Mouse (Mus musculus) intestine, embryonic 15.5 days (tissue): Measurements from ENCODE around the gene Drp2. TPM values are rescaled to one million over a fixed set of nuclear protein-coding genes. Genes with fewer than 3 reads are reported as not detected.

Experiments
- ATAC-seq: fragments of 200-750 bp; cut with Nextera tagmentation; 2 replicates; pipeline ENCODE4 v1.8.0; 2017; ENCODE audit warnings: moderate TSS enrichment, moderate library complexity
- H3K27ac ChIP-seq: fragments of 300-500 bp; sonication (generic); 2 replicates; pipeline ENCODE4 v1.5.1; 2015; ENCODE audit warnings: mild to moderate bottlenecking, inconsistent platforms
- H3K27me3 ChIP-seq: fragments of 300-500 bp; sonication (generic); replicated peaks from 2 replicates; pipeline ENCODE4 v1.6.1; 2015; ENCODE audit warnings: inconsistent platforms
- H3K36me3 ChIP-seq: fragments of 300-500 bp; sonication (generic); 2 replicates; pipeline ENCODE4 v1.6.1; 2015; ENCODE audit warnings: inconsistent platforms
- H3K4me1 ChIP-seq: fragments of 300-500 bp; sonication (generic); replicated peaks from 2 replicates; pipeline ENCODE4 v1.6.1; 2015; ENCODE audit warnings: inconsistent platforms
- H3K4me2 ChIP-seq: fragments of 300-500 bp; sonication (generic); replicated peaks from 2 replicates; pipeline ENCODE4 v1.6.1; 2015; ENCODE audit warnings: mild to moderate bottlenecking, inconsistent platforms
- H3K4me3 ChIP-seq: fragments of 300-500 bp; sonication (generic); replicated peaks from 2 replicates; pipeline ENCODE4 v1.5.1; 2015; ENCODE audit warnings: inconsistent platforms
- H3K9ac ChIP-seq: fragments of 300-500 bp; sonication (generic); 2 replicates; pipeline ENCODE4 v1.6.1; 2015; ENCODE audit warnings: inconsistent platforms
- H3K9me3 ChIP-seq: fragments of 300-500 bp; sonication (generic); 2 replicates; pipeline ENCODE4 v1.6.1; 2016; ENCODE audit warnings: inconsistent platforms
- WGBS: fragments of 180-500 bp; shearing (Covaris S2); methylation state at CpG from one replicate; pipeline ENCODE4 v1.1.7; 2015; 5-methylcytosine and 5-hydroxymethylcytosine counted together
- polyA plus RNA-seq: library from polyadenylated mRNA; unstranded; fragments of >200 nt; fragmentation: Nextera tagmentation; extraction: Ambion mirVana; gene quantifications from 2 replicates; pipeline ENCODE4 v1.2.1, GENCODE M21; 2015

Gene Drp2
- polyA plus RNA-seq, 1 experiment from 2014 or later, result 1.0 TPM

GRCm38 (mm10) chrX:134424263-134424662 is 19.9 kb downstream of the Drp2 start:
- Histone ChIP-seq H3K4me3 (no peak overlapping the region), H3K36me3 (no peaks in the 10 kb centered on the region), H3K9me3 (no peaks in the 10 kb centered on the region), H3K27me3 (no peaks in the 10 kb centered on the region), H3K9ac (no peak overlapping the region), H3K27ac (no peak overlapping the region), H3K4me1 (no peaks in the 10 kb centered on the region), H3K4me2 (no peak overlapping the region)
- WGBS, result 90% methylated on average over 5 of the region's 5 CpGs
- no peak for ATAC-seq

GRCm38 (mm10) chrX:134425798-134426197 is 21.4 kb downstream of the Drp2 start:
- H3K9ac ChIP-seq, result no peak overlapping the region

DNA sequence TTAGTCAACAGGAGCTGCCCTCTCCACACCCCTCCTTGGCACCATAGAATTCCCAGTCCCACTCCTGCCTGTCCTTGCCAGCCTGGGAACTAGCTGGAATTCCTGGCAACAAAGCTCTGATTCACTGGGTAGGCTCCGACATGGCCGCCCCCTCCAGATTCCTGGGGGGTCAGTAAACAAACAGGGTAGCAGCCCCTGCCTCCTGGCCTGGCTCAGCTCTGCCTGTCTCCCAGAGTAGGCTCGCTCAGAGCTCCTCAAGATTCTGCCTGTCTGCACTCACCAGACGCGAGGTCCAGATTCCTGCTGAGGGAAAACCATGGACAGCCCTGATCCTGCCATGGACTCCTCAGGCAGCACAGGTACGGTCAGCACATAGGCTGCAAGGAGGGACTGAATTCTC is 22.5 kb downstream of the Drp2 start:
- H3K9me3 ChIP-seq, result no peaks in the 10 kb centered on the region

More at GRCm38 (mm10) chrX:134425798-134426197, 21.4 kb downstream of the Drp2 start:
- ATAC-seq, result no peak
- 81% methylated on average over 10 of the region's 10 CpGs for WGBS
- no peaks in the 10 kb centered on the region for H3K4me1 ChIP-seq
- no peak overlapping the region for H3K27ac ChIP-seq
- no peak overlapping the region for H3K4me3 ChIP-seq
- H3K36me3 ChIP-seq, result no peaks in the 10 kb centered on the region
- no peaks in the 10 kb centered on the region for H3K9me3 ChIP-seq
- H3K4me2 ChIP-seq, result no peak overlapping the region
- no peaks in the 10 kb centered on the region for H3K27me3 ChIP-seq

DNA sequence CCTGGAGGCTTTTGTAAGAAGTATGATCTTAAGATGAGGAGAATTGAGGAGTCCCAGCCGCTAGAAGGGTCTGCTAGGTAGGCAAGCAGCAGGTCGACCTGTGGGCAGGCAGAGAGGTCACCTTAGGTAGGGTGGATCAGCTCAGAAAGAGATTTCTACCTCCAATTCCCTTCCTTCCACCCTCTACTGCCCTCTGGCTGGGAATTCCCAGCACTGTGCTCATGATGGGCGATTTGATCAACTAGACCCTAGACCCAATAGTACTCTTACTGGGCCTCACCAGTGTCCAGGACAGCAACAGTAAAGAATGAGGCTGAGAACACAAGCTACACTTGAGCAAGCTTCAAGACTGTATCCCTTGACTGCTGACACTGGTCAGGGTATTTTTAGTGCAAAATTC is 23.0 kb downstream of the Drp2 start:
- H3K4me1 ChIP-seq, result no peaks in the 10 kb centered on the region
- no peak overlapping the region for H3K9ac ChIP-seq
- no peak for ATAC-seq
- H3K9me3 ChIP-seq, result no peaks in the 10 kb centered on the region
- H3K4me2 ChIP-seq, result no peak overlapping the region
- H3K4me3 ChIP-seq, result no peak overlapping the region
- 50% methylated on average over 3 of the region's 3 CpGs for WGBS
- H3K27me3 ChIP-seq, result no peaks in the 10 kb centered on the region
- H3K27ac ChIP-seq, result no peak overlapping the region
- no peaks in the 10 kb centered on the region for H3K36me3 ChIP-seq

More for the DNA sequence above, 22.5 kb downstream of the Drp2 start:
- no peaks in the 10 kb centered on the region for H3K27me3 ChIP-seq
- H3K4me2 ChIP-seq, result no peak overlapping the region
- H3K36me3 ChIP-seq, result no peaks in the 10 kb centered on the region
- no peak overlapping the region for H3K4me3 ChIP-seq
- H3K27ac ChIP-seq, result no peak overlapping the region
- H3K9ac ChIP-seq, result no peak overlapping the region
- ATAC-seq, result no peak
- 64% methylated on average over 6 of the region's 6 CpGs for WGBS
- no peaks in the 10 kb centered on the region for H3K4me1 ChIP-seq

DNA sequence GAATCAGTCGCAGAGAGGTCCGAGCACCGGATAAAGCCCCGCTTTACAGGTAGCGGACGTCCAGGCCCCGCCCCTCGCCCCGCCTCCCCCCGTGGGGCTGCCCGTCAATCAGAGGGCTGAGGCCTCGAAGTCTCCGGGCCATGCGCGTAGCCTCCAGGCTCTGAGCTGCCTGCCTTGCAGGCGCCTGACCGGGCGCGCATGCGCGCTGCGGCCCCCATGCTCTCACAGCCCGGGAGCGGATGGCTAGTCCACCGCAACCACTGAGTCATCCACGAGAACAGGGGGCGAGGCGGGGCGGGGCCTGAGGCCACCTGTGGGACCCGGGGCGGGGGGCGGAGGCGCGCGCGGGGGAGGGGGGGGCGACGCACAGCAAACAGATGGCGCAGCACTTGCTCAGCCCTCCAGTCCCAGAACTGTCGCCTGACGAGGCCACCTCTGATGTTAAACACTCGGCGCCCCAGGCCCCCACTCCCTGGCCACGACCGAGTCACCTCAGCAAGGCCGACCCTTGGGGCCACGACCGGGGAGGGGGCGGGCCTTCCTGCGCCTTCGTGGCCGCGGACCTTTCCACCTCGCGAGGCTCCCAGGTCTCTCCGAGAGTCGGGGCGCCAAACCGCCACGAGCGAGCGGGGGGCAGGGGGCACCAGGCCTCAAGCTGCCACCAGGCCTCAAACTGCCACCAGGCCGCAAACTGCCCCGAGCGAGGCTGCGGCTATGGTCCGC is 70.8 kb downstream of the Drp2 start:
- Histone ChIP-seq H3K4me3 (no peak overlapping the region), H3K27ac (no peak overlapping the region), H3K4me1 (no peaks in the 10 kb centered on the region), H3K9ac (no peak overlapping the region), H3K4me2 (no peak overlapping the region), H3K9me3 (no peaks in the 10 kb centered on the region), H3K27me3 (no peaks in the 10 kb centered on the region), H3K36me3 (no peaks in the 10 kb centered on the region)
- WGBS, result 68% methylated on average over 29 of the region's 67 CpGs
- no peak for ATAC-seq

GRCm38 (mm10) chrX:134476290-134476689 is 71.9 kb downstream of the Drp2 start, which contains the start of gene Taf7l:
Gene Taf7l (minus strand): TSS chrX:134476490.
- Histone ChIP-seq H3K27me3 (no peaks in the 10 kb centered on the region), H3K27ac (no peak within 1 kb of the TSS), H3K9ac (no peak within 1 kb of the TSS), H3K36me3 (no peaks in the 10 kb centered on the region), H3K4me1 (no peaks in the 10 kb centered on the region), H3K4me3 (no peak within 1 kb of the TSS), H3K4me2 (no peak within 1 kb of the TSS), H3K9me3 (no peaks in the 10 kb centered on the region)
- ATAC-seq, result no peak
- 88% methylated on average over 25 of the region's 25 CpGs for WGBS

GRCm38 (mm10) chrX:134481720-134482119 is 77.4 kb downstream of the Drp2 start:
- Histone ChIP-seq H3K4me3 (no peak overlapping the region), H3K36me3 (no peaks in the 10 kb centered on the region), H3K4me1 (no peaks in the 10 kb centered on the region), H3K27ac (no peak overlapping the region), H3K27me3 (no peaks in the 10 kb centered on the region), H3K9me3 (no peaks in the 10 kb centered on the region), H3K9ac (no peak overlapping the region), H3K4me2 (no peak overlapping the region)
- ATAC-seq, result no peak
- 45% methylated on average over 3 of the region's 3 CpGs for WGBS

DNA sequence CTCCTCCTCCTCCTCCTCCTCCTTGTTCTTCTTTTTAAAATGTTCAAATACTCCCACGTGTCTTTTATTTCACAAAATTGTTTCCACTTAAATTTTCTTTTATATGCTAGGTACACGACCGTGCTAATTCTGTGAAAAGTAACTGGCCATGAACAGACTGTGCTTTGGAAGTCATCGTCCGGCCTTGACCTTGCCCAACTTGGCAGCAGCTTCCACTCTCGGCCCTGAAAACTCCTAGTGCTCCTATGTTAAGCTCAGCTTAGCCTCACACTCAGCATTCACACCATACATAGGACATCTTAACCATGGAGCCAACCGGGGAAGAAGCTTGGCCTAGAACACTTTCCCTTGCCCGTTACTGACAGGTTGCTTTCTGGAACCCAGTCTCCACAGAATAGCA is 96.3 kb downstream of the Drp2 start:
- no peak overlapping the region for H3K27ac ChIP-seq
- no peak for ATAC-seq

More for the DNA sequence above, 96.3 kb downstream of the Drp2 start:
- 88% methylated on average over 8 of the region's 8 CpGs for WGBS
- Histone ChIP-seq H3K9ac (no peak overlapping the region), H3K36me3 (no peaks in the 10 kb centered on the region), H3K4me1 (no peaks in the 10 kb centered on the region), H3K9me3 (no peaks in the 10 kb centered on the region), H3K4me3 (no peak overlapping the region), H3K4me2 (no peak overlapping the region), H3K27me3 (no peaks in the 10 kb centered on the region)

Other genes starting within 250 kb of the Drp2 start
- gene Xkrx, start 242.5 kb upstream of the Drp2 start, polyA plus RNA-seq, result 0.15 and 0.16 TPM in 2 replicates
- not detected in 2 replicates for gene Arl13a, start 217.1 kb upstream of the Drp2 start, polyA plus RNA-seq
- gene Nox1, start 182.6 kb upstream of the Drp2 start, polyA plus RNA-seq, result 0.19 and 0.23 TPM in 2 replicates
- gene Trmt2b, start 127.6 kb upstream of the Drp2 start, polyA plus RNA-seq, result 21.4 and 22.4 TPM in 2 replicates
- gene Tmem35a, start 109.3 kb upstream of the Drp2 start, polyA plus RNA-seq, result 4.9 and 5.9 TPM in 2 replicates
- gene Cenpi, start 96.5 kb upstream of the Drp2 start, polyA plus RNA-seq, result 24.5 and 26.6 TPM in 2 replicates
- gene Taf7l, start 71.9 kb downstream of the Drp2 start, polyA plus RNA-seq, result not detected in 2 replicates
- 136 and 147 TPM in 2 replicates for gene Timm8a1, start 137.3 kb downstream of the Drp2 start, polyA plus RNA-seq
- 1.5 and 1.6 TPM in 2 replicates for gene Btk, start 179.0 kb downstream of the Drp2 start, polyA plus RNA-seq
- 445 and 494 TPM in 2 replicates for gene Rpl36a, start 181.1 kb downstream of the Drp2 start, polyA plus RNA-seq
- 8.0 and 10.9 TPM in 2 replicates for gene Gla, start 196.6 kb downstream of the Drp2 start, polyA plus RNA-seq
- 126 and 137 TPM in 2 replicates for gene Hnrnph2, start 196.6 kb downstream of the Drp2 start, polyA plus RNA-seq